Mouse (Mus musculus) layer of hippocampus, adult 2 months (tissue): Measurements from ENCODE around the gene Kif27. TPM values are rescaled to one million over a fixed set of nuclear protein-coding genes. Genes with fewer than 3 reads are reported as not detected.
"Not testable (repeated sequence)": the region's sequence is repeated elsewhere in the genome, so short reads cannot be mapped to it uniquely, and the experiment has no call there.

ENCODE experiments used
- DNase-seq, 2 experiments: peaks; one replicate each; pipeline ENCODE4 v3.0.0; 2022; ENCODE audit warnings: low spot score in 2 of 2
- H3K27ac ChIP-seq: fragments of 200-600 bp; 2 replicates; pipeline ENCODE4 v1.8.1; 2022
- H3K4me3 ChIP-seq: fragments of 200-600 bp; 2 replicates; pipeline ENCODE4 v1.8.1; 2022; ENCODE audit warnings: mild to moderate bottlenecking
- CTCF ChIP-seq: fragments of 200-600 bp; conservative IDR thresholded peaks from 2 replicates; pipeline ENCODE4 v1.8.1; 2022; ENCODE audit warnings: antibody characterized with exemption, mild to moderate bottlenecking, moderate library complexity
- total RNA-seq, 2 experiments: library from RNA; stranded (reverse); gene quantifications; 2 replicates each; pipeline ENCODE4 v1.2.3; 2021

The Kif27 gene
- total RNA-seq, 2 experiments from 2014 or later, result 3.3 TPM

DNA sequence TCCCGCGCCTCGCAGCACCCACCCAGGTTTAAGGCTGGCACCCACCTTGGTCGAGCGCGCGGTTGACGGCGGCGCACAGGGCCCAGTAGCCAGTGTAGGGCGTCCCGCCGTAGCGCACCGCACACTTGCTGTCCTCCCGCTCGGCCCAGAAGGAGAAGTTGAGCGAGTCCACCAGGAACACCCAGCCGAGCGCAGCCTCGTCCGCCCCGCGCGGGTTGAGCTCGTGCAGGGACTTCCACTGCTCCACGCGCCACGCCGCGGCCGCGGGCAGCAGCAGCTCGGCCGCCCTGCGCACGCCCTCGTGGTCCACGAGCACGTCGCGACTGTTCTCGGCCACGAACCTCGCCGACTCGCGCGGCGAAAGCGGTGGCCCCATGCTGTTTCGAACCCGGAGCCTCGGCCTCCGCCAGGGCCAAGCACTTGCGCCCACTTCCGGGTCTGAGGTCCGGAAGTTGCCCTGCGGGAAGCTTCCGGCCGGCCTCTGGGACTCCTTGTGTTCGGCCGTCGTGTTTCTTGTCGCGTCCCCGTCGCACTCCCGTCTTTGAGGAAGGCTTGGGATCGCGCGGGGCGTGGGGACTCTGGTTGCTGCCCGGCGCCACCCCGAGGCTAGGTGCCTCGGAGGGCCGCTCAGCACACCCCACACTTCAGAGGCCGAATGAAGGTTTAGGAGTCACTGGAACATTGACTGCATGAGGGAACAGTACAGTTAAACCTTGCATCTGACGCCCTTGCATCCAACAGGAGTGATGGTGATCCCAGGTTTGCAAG, 26.0 kb upstream of the Kif27 start, which contains the start of gene 2210016F16Rik:
2210016F16Rik (minus strand) TSS at position 447 of the 768 bp plus-strand sequence.
- DNase-seq, result peak in 1 of 2 experiments; percentile 34
- H3K27ac ChIP-seq, result peak within 1 kb of the TSS; percentile 54
- peak within 1 kb of the TSS; percentile 67 for H3K4me3 ChIP-seq
- peak; percentile 42 for TF ChIP-seq CTCF

DNA sequence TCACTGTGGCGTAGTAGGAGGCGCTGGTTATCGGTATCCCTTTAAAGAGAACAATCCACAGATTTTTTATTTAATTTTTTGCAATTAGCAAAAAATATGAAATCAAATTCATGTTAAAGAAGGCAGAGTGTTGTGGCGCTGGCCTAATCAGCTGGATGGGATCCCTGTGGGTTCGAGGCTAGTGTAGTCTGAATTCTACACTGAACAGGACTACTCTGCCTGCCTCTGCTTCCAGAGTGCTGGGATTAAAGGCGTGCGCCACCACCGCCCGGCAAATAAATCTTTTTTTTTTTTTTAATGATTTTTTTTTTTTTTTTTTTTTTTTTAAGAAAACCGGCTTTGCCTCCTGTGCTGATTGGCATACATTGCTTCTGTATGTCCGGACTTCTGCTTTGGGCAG, 25.4 kb upstream of the Kif27 start:
- Histone ChIP-seq H3K4me3 (peak overlapping the region; percentile 67), H3K27ac (no peak overlapping the region)
- DNase-seq, result no peak
- no peak for TF ChIP-seq CTCF

DNA sequence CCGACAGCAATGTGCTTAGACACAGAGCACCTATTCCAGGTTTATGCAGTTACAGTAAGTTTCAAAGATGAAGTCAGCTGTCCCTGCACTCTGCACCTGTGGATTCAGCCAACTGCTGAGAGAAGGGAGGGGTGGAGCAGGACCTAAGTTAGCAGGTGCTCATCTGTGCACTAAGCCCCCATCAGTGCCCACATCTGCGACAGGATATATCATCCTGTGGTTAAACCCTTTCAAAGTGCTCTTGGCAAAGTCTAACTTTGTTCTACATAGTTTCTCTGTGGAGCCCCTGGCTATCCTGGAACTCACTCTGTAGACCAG, 14.2 kb upstream of the Kif27 start:
- Histone ChIP-seq H3K27ac (no peak overlapping the region), H3K4me3 (no peak overlapping the region)
- DNase-seq, result no peak
- no peak for TF ChIP-seq CTCF

DNA sequence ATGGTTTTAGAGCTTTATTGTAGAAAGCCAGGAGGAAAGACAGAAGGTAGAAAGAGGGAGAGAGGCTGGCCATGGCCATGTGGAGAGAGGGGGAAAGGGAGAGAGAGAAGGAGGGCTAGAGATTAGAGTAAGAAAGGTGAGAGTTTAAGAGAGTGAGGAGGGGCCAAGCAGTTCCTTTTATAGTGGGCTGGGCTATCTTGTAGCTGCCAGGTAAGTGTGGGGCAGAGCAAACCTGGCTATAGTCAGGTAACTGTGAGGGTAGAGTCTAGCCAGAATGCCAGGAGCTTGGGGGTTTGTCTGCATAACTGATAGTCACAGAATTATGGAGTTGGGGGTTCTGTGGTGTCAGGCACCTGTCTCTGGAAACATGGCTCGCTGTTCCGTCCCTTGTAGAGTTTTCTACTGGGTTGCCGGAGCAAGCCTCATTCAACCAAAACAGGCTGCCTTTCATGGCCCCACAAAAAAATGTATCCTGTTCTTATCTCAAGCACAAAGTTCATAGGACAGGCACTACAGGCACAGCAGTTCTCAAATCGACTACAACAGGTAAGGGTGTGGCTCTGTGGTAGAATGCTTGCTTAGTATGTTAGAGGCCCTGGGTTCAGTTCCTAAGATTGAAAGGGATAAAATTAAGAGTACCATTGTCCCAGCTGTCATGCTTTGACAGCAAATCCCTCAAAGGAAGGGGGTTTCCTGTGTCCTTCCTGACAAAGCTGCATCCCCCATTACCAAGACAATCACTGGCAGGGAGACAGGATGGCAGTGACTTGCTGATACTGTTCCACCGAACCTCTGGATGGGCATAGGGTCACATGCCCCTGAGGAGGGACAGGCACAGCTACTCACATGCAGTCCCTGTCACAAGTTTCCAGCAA, 13.6 kb upstream of the Kif27 start:
- Histone ChIP-seq H3K27ac (no peak overlapping the region), H3K4me3 (no peak overlapping the region)
- no peak for DNase-seq
- TF ChIP-seq CTCF, result no peak

DNA sequence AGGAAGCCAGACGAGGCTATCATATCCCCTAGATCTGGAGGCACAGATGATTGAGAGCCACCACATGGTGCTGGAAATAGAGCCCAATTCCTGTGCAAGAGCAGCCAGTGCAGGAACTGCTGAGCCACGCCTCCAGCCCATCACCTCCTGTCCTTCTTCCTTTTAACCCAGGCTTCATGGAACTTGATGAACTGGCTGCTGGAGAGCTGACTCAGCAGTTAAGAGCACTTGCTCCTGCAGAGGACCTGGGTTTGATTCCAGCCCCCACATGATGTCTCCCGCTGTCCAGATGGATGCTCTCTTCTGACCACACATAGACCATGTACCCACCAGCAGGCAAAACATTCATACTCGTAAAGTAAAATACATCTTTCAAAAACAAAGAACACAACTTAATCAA, 9.9 kb upstream of the Kif27 start:
- no peak for TF ChIP-seq CTCF
- no peak for DNase-seq
- no peak overlapping the region for H3K27ac ChIP-seq
- no peak overlapping the region for H3K4me3 ChIP-seq

DNA sequence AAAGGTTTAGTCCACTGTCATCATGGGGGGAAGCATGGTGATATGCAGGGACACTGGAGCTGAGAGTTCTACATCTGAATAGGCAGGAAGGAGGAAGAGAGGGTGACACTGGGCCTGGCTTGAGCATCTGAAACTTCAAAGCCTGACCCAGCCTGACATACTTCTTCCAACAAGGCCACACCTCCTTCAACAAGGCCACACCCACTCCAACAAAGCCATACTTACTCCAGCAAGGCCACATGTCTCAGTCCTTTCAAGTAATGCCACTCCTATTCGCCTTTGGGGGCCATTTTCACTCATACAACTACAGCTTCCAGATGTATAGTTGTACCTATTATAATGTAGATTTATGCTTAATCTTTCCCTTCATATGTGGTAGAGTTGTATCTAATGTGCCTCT, 8.7 kb upstream of the Kif27 start:
- TF ChIP-seq CTCF, result no peak
- no peak for DNase-seq
- H3K4me3 ChIP-seq, result no peak overlapping the region

DNA sequence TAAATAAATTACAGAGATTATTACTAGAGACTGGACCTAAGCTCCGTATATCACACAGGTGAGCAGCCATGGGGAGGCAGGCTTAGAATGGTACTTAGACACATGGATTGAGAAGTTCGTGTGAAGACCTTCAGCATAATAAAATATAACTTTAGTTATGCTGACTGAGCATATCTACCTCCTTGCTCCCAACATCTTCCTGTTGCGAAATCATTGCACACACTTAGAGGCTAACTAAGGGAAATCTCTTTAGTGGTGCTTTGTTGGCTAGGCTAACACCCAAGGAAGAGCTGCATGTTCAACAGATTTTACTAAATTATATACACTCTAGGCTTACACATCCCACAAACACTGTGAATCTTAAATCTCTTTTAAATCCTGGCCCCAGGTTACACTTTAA, 7.5 kb upstream of the Kif27 start:
- DNase-seq, result no peak
- Histone ChIP-seq H3K4me3 (no peak overlapping the region), H3K27ac (no peak overlapping the region)
- no peak for TF ChIP-seq CTCF

More for the DNA sequence above, 8.7 kb upstream of the Kif27 start:
- H3K27ac ChIP-seq, result no peak overlapping the region

DNA sequence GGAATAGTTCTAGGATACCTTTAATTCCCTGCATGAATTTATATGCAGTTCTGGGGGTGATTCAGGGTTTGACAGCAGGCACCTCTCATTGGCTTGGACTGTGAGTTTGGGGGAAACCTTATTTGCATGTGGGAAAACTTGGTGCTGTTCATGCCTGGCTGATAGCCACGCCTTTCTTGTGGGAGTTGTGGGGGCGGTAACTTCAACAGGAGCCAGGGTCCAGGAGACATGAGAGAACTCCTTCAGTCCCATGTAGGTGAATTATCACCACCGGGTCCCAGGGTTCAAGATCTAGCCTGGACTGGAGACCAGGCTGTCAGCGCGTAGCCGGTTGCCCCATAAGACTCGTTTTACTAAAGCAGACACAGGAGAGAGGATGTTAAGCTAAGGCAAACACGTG, 6.3 kb upstream of the Kif27 start:
- not testable (repeated sequence) for H3K27ac ChIP-seq, H3K4me3 ChIP-seq, DNase-seq

DNA sequence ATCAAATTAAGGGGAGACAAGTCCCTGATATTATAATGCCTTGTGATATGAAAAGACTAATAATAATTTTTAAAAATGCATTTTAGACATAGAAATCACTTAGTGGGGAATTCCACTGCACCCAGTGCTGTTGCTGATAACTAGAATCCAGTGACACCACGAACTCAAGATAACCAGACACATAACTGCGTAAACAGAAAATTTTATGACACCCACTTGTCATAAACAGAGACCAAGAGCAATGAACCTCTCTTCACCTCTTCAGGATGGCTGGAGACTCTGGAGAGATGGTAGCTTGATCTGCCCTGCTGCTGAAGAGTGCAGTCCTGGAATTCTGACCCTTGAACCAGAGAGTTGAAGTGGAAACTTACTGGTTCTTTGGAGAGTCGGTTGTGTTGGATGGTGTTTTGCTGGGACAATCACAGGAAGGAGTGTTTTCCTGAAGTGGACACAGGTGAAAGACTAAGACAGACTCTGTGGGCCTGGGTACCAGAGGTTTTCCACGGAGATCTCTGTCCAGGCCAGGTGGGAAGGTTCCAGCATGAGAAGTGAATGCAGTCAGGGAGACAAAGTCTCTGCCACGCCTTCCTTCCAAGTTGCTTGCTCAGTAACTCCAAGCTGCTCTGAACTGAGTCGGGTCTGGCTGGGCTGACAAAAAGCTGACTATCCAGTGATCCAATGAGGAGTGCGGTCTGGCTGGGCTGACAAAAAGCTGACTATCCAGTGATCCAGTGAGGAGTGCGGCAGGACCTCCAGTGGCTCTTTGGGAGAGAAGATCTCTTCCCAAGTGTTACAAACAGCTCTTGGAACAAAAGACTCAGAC, 5.6 kb upstream of the Kif27 start:
- TF ChIP-seq CTCF, result no peak
- Histone ChIP-seq H3K4me3 (no peak overlapping the region), H3K27ac (no peak overlapping the region)
- no peak for DNase-seq

DNA sequence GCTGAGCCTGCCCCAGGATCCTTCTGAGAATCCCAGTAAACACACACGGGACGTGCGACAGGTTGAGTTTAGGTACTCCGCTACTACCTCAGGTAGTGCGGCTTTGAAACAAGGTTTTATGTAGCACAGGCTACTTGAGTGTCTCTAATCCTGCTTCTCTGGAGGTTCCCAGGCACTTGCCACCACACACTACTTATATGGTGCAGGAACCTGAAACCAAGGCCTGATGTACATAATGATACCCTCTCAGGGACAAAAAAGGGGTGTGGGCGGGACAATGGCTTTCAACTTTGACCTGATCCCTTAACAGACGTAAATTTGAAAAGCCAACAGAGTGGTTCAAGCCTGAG, 357 bp upstream of the Kif27 start:
- Histone ChIP-seq H3K4me3 (peak overlapping the region; percentile 54), H3K27ac (no peak overlapping the region)
- no peak for DNase-seq
- TF ChIP-seq CTCF, result no peak

DNA sequence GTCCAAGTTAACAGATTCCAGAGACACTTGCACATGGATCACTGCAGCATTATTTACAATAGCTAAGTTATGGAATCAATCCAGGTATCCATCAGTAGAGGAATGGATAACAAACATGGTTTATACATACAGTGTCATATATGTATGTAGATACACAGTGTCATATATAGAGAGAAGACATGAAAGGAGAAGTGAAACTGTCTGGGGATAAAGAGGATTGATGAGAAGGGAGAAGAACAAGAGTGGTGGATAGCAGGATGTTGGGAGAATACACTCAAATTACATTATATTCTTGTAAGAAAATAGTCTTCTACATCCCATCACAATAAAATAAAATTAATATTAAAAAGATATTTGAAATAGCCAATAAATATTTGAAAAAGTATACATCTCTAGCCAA, 5.9 kb downstream of the Kif27 start:
- no peak for TF ChIP-seq CTCF
- Histone ChIP-seq H3K27ac (no peak overlapping the region), H3K4me3 (no peak overlapping the region)
- no peak for DNase-seq

DNA sequence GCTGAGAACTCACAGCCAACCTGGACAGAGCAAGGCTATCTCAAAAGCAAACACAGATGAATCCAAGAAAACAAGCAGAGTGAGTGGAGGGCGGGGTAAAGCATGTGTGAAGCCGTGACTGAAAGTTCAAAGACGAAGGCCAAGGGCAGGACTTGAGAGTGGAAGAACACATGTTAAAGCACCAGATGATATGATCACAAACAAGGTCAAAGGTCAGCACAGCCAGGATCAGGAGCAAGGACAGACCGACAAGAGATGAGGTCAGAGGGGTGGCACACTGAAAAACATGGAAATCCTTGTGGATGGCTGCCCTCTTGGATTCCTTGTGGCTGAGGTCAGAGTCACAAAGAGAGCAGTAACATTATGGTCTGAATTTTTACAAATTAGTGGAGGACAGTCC, 8.3 kb downstream of the Kif27 start:
- Histone ChIP-seq H3K27ac (no peak overlapping the region), H3K4me3 (no peak overlapping the region)
- DNase-seq, result no peak
- TF ChIP-seq CTCF, result no peak

DNA sequence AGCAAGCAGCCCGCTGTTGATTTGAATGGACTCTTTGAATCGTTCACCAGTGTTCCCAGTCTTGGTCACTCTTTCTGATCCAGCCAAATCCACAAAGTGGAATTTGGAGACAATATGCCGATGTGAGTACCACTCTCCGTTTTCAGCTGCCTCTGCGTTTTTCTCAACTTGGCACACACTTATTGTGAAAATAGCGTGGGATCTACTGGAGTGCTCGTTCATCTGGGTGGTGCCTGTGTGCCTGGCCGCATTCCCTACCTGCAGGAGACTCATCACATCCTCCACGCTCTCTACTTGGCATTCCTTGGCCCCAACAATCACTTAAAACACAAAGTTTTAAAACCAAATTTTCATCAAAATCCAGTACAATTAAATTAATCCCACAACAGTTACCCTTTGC, 14.4 kb downstream of the Kif27 start:
- DNase-seq, result peak in 1 of 2 experiments; percentile 20
- Histone ChIP-seq H3K4me3 (peak overlapping the region; percentile 33; the same call in 1 of the 2 replicates), H3K27ac (no peak overlapping the region)
- no peak for TF ChIP-seq CTCF
